Comparison of ENCODE assay signal across 13 mouse cellular contexts in genomic region chr1:153376446-153376845, GRCm38 (mm10). TPM values are rescaled to one million over a fixed set of nuclear protein-coding genes. Genes with fewer than 3 reads are reported as not detected.
"Had no signal": no experiment of that assay in that cellular context is flagged by ENCODE, and none has a peak within 500 bp of the region (broad histone marks: within the 10 kb centered on the region; RNA-seq: fewer than 3 reads in every experiment).

No protein-coding gene starts in this region.

- ATAC-seq: lung, postnatal 0 days; midbrain, embryonic 15.5 days had no signal

- H3K27me3 ChIP-seq: liver, embryonic 15.5 days; midbrain, embryonic 15.5 days; neural tube, embryonic 13.5 days had no signal

- H3K4me1 ChIP-seq: limb, embryonic 10.5 days; liver, embryonic 15.5 days; midbrain, embryonic 15.5 days had no signal

- H3K36me3 ChIP-seq: limb, embryonic 10.5 days; liver, embryonic 15.5 days; midbrain, embryonic 15.5 days; neural tube, embryonic 13.5 days had no signal

- DNase-seq: kidney, adult 8-10 months; kidney, postnatal 25 days; lung, adult 2 months; lung, postnatal 36 days; spleen, adult 18-20 months; thymus, postnatal 4 days had no signal

- H3K9ac ChIP-seq: liver, embryonic 15.5 days; midbrain, embryonic 15.5 days; neural tube, embryonic 13.5 days had no signal

- H3K9me3 ChIP-seq: limb, embryonic 10.5 days; liver, embryonic 15.5 days; midbrain, embryonic 15.5 days; neural tube, embryonic 13.5 days had no signal

- H3K27ac ChIP-seq: left cerebral cortex, adult 2 months; limb, embryonic 10.5 days; liver, embryonic 15.5 days; midbrain, embryonic 15.5 days; neural tube, embryonic 13.5 days had no signal

- H3K4me3 ChIP-seq: left cerebral cortex, adult 2 months; limb, embryonic 10.5 days; liver, embryonic 15.5 days; midbrain, embryonic 15.5 days; neural tube, embryonic 13.5 days had no signal

RNA-seq across cellular contexts. Expression of gene Shcbp1l, which starts 48.5 kb away (rescaled TPM):
- total RNA-seq: monocyte, adult 5-6 weeks had no signal
